Mouse (Mus musculus) forebrain, embryonic 16.5 days (tissue): ENCODE data around the gene Bnc2. TPM values are rescaled to one million over a fixed set of nuclear protein-coding genes. Genes with fewer than 3 reads are reported as not detected.

Source experiments
- ATAC-seq: fragments of 200-750 bp; cut with Nextera tagmentation; 2 replicates; pipeline ENCODE4 v1.8.0; 2017; ENCODE audit warnings: mild to moderate bottlenecking, moderate library complexity
- H3K27ac ChIP-seq: fragments of 300-500 bp; sonication (generic); 2 replicates; pipeline ENCODE4 v1.5.1; 2014; ENCODE audit warnings: low read length, control low read depth
- H3K27me3 ChIP-seq: fragments of 300-500 bp; sonication (generic); replicated peaks from 2 replicates; pipeline ENCODE4 v1.6.1; 2014; ENCODE audit warnings: low read length; ENCODE audit not compliant: control insufficient read depth, insufficient read depth
- H3K36me3 ChIP-seq: fragments of 300-500 bp; sonication (generic); 2 replicates; pipeline ENCODE4 v1.6.1; 2014; ENCODE audit not compliant: control insufficient read depth, insufficient read depth
- H3K4me1 ChIP-seq: fragments of 300-500 bp; sonication (generic); replicated peaks from 2 replicates; pipeline ENCODE4 v1.6.1; 2014; ENCODE audit warnings: low read length; ENCODE audit not compliant: control insufficient read depth, insufficient read depth
- H3K4me2 ChIP-seq: fragments of 300-500 bp; sonication (generic); 2 replicates; pipeline ENCODE4 v1.6.1; 2014; ENCODE audit warnings: mild to moderate bottlenecking, low read length, control low read depth
- H3K4me3 ChIP-seq: fragments of 300-500 bp; sonication (generic); replicated peaks from 2 replicates; pipeline ENCODE4 v1.5.1; 2014; ENCODE audit warnings: mild to moderate bottlenecking, low read length, control low read depth
- H3K9ac ChIP-seq: fragments of 300-500 bp; sonication (generic); replicated peaks from 2 replicates; pipeline ENCODE4 v1.6.1; 2014; ENCODE audit warnings: low read depth, low read length, control low read depth
- H3K9me3 ChIP-seq: fragments of 300-500 bp; sonication (generic); 2 replicates; pipeline ENCODE4 v1.6.1; 2016; ENCODE audit warnings: low read length; ENCODE audit not compliant: control insufficient read depth
- WGBS: fragments of 180-500 bp; shearing (Covaris S2); extraction: QIAGEN DNeasy Blood & Tissue Kit; methylation state at CpG from one replicate; pipeline ENCODE4 v1.1.7; 2014; 5-methylcytosine and 5-hydroxymethylcytosine counted together
- polyA plus RNA-seq: library from polyadenylated mRNA; unstranded; fragments of >200 nt; fragmentation: Nextera tagmentation; extraction: Ambion mirVana; gene quantifications from 2 replicates; pipeline ENCODE4 v1.2.1, GENCODE M21; 2015

Gene Bnc2
- polyA plus RNA-seq, 1 experiment from 2014 or later, result 2.5 TPM

DNA sequence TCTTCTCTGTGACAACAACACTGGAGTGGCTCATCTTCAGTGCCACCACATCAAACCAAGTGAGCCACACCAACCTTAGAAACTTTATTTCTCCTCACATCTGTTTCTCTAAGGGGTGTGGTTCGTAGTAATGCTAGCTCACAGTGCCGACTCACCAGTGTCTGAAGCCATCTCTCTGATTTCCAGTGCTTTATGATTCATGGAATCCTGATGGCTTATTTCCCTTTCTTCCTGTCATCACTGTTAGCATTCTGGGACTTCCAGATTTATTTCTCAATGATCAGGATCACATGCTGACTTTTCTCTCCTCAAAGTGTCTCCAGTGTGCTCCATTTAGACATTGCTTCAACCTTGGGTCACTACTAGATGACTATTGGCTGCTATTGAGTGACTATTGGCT, 443.8 kb downstream of the Bnc2 start:
- no peaks in the 10 kb centered on the region for H3K9me3 ChIP-seq
- no peaks in the 10 kb centered on the region for H3K36me3 ChIP-seq
- H3K4me2 ChIP-seq, result no peak overlapping the region
- H3K4me1 ChIP-seq, result no peaks in the 10 kb centered on the region
- H3K27ac ChIP-seq, result no peak overlapping the region
- no peak overlapping the region for H3K4me3 ChIP-seq
- ATAC-seq, result no peak
- WGBS, result 95% methylated on average over 2 of the region's 2 CpGs
- H3K9ac ChIP-seq, result no peak overlapping the region
- H3K27me3 ChIP-seq, result no peaks in the 10 kb centered on the region

DNA sequence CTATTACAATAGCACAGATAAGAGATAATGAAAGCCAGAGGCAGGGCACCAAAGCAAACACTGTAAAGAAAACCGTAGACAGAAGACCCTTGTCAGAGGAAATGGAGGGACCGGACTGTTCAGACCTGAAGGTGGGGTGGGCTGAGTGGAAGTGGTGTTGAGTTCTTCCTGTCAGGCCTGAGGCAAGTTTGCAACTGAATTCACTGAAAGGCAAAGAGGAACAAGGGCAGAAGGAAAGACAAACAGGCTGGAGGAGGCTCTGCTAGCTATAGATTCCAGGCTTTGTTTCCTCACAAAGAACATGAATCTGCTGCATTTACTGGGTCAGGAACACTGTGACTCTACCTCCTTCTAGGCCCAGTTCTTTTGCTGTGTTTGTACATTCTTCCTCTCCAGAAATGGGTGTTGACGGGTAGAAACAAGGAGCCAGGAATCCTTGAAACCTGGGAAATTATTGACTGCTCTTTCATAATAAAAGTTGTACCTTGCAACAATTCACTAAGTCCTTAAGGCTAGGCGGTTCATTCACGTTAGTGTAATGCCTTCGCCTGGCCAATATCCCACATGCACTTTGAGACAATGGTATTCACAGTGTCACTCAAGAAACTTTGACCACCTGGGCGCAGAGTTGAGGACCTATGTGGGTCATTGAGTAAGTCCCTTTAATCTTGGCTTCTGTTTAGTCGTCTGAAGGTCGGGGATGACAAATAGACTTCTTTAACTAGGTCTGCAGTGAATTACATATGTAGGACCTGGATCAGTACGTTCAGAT, 445.7 kb downstream of the Bnc2 start:
- H3K4me3 ChIP-seq, result no peak overlapping the region
- H3K9me3 ChIP-seq, result no peaks in the 10 kb centered on the region
- no peak overlapping the region for H3K27ac ChIP-seq
- no peak for ATAC-seq
- H3K9ac ChIP-seq, result no peak overlapping the region
- 84% methylated on average over 10 of the region's 10 CpGs for WGBS
- no peaks in the 10 kb centered on the region for H3K4me1 ChIP-seq
- H3K36me3 ChIP-seq, result no peaks in the 10 kb centered on the region
- no peaks in the 10 kb centered on the region for H3K27me3 ChIP-seq
- no peak overlapping the region for H3K4me2 ChIP-seq

DNA sequence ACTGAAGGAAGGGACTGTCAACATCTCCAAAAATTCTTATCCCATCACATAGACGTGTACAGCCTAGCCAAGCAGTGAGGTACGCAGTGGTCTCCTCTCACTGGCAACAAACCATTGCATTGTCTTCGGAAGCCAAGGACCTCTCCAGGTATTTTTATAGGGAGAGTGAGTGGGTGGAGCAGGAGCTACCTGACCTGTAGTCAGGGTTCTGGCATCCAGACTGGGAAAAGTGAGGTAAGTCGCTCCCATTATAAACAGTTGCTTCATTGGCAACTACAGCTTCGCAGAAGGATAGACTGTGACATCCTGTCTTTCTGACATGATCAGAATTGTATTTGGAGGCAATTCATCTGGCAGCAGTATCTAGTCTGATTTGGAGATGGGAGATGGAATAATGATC, 446.5 kb downstream of the Bnc2 start:
- Histone ChIP-seq H3K4me1 (no peaks in the 10 kb centered on the region), H3K9me3 (no peaks in the 10 kb centered on the region), H3K36me3 (no peaks in the 10 kb centered on the region), H3K9ac (no peak overlapping the region), H3K27me3 (no peaks in the 10 kb centered on the region), H3K4me3 (no peak overlapping the region), H3K4me2 (no peak overlapping the region), H3K27ac (no peak overlapping the region)
- ATAC-seq, result no peak
- WGBS, result 91% methylated on average over 5 of the region's 5 CpGs

Other genes starting within 250 kb of the Bnc2 start
- gene Cntln, start 209.0 kb upstream of the Bnc2 start, polyA plus RNA-seq, result 5.0 and 6.1 TPM in 2 replicates